21 mouse cellular contexts compared by ENCODE assay signal in the genomic region with DNA sequence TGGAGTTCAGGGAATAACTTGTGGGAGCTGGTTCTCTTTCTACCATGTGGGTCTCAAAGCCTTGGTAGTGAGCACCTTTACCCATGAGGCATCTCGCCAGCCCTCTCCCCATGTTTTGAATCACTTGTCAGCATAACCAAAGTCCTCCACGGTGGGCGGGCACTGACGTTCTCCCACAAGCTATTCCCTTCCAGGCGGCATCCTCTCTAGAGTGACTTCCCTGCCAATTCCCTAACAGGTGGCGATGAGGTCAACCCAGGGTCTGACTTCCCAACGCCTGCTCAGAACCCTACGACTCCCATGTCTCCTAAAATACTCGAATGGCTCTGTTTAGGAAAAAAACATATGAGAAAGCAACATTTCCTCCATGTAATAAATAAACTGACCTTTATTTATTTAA. TPM values are rescaled to one million over a fixed set of nuclear protein-coding genes. Genes with fewer than 3 reads are reported as not detected.
"Had no signal": no experiment of that assay in that cellular context is flagged by ENCODE, and none has a peak within 500 bp of the region (broad histone marks: within the 10 kb centered on the region; RNA-seq: fewer than 3 reads in every experiment).

No protein-coding gene starts in this region.

- H3K4me3 ChIP-seq: layer of hippocampus, adult 2 months; left cerebral cortex, adult 2 months; limb, embryonic 13.5 days; liver, embryonic 13.5 days; midbrain, embryonic 12.5 days; midbrain, embryonic 15.5 days; neural tube, embryonic 13.5 days; stomach, embryonic 15.5 days had no signal

- H3K4me2 ChIP-seq: limb, embryonic 13.5 days; liver, embryonic 13.5 days; lung, embryonic 14.5 days; midbrain, embryonic 12.5 days; midbrain, embryonic 15.5 days; neural tube, embryonic 13.5 days; stomach, embryonic 15.5 days had no signal

- H3K9ac ChIP-seq: limb, embryonic 13.5 days; liver, embryonic 13.5 days; lung, embryonic 14.5 days; midbrain, embryonic 12.5 days; midbrain, embryonic 15.5 days; neural tube, embryonic 13.5 days; stomach, embryonic 15.5 days had no signal

- H3K36me3 ChIP-seq: limb, embryonic 13.5 days; liver, embryonic 13.5 days; midbrain, embryonic 12.5 days; midbrain, embryonic 15.5 days; neural tube, embryonic 13.5 days; stomach, embryonic 15.5 days had no signal

- H3K27me3 ChIP-seq: limb, embryonic 13.5 days; midbrain, embryonic 12.5 days; midbrain, embryonic 15.5 days; neural tube, embryonic 13.5 days; stomach, embryonic 15.5 days had no signal

- ATAC-seq: intestine, postnatal 0 days; lung, postnatal 0 days; midbrain, embryonic 15.5 days had no signal

- DNase-seq: layer of hippocampus, adult 9-11 months; layer of hippocampus, postnatal 36 days; left cerebral cortex, postnatal 4 days; liver, embryonic 13.5 days; lung, embryonic 14.5 days; retina, postnatal 1 day; right cerebral cortex, postnatal 25 days; spleen, adult 18-20 months; thymus, postnatal 25 days had no signal

- H3K9me3 ChIP-seq: limb, embryonic 13.5 days; liver, embryonic 13.5 days; midbrain, embryonic 12.5 days; midbrain, embryonic 15.5 days; neural tube, embryonic 13.5 days; stomach, embryonic 15.5 days had no signal

- H3K4me1 ChIP-seq: limb, embryonic 13.5 days; midbrain, embryonic 12.5 days; midbrain, embryonic 15.5 days; neural tube, embryonic 13.5 days; stomach, embryonic 15.5 days had no signal

- H3K27ac ChIP-seq: layer of hippocampus, adult 2 months; left cerebral cortex, adult 2 months; limb, embryonic 13.5 days; liver, embryonic 13.5 days; macrophage; midbrain, embryonic 12.5 days; midbrain, embryonic 15.5 days; neural tube, embryonic 13.5 days; stomach, embryonic 15.5 days had no signal

RNA-seq across cellular contexts. Expression of gene Ikzf4, which starts 12.1 kb away (rescaled TPM):
- total RNA-seq: megakaryocyte, adult 5-6 weeks had no signal
- polyA plus RNA-seq: macrophage had no signal

RNA-seq across cellular contexts. Expression of gene Pmel, which starts 46.2 kb away (rescaled TPM):
- total RNA-seq: neutrophil, adult 5-6 weeks had no signal
